Mouse (Mus musculus): ENCODE data around the gene Ugcg. TPM values are rescaled to one million over a fixed set of nuclear protein-coding genes. Genes with fewer than 3 reads are reported as not detected.
"Not testable (repeated sequence)": the region's sequence is repeated elsewhere in the genome, so short reads cannot be mapped to it uniquely, and the experiment has no call there.

Ugcg gene
- total RNA-seq, 2 experiments from 2014 or later: 5.7 to 6.6 TPM

DNA sequence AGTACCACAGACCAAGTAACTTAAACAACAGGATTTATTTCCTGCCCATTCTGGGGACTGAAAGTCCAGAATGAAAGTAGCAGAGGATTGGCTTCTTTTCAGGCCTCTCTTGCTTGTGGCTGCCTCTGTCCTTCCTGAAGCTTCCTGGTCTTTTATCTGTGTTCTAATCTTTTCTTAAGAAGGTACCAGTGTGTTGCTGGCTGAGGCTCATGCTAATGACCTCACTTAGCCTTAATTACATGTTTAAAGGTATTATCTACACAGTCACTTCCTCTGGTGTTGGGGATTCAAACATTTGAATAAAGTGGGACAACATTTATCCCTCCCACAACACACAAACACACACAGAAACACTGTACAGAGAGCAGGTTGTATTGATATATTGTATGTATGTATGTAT, 59.0 kb downstream of the Ugcg start:
- intact Hi-C loops (cut with DNase I): loop anchor here (10.0 kb wide), 1 partner anchor 143 kb away; no protein-coding TSS in a partner anchor
- no peak for DNase-seq

DNA sequence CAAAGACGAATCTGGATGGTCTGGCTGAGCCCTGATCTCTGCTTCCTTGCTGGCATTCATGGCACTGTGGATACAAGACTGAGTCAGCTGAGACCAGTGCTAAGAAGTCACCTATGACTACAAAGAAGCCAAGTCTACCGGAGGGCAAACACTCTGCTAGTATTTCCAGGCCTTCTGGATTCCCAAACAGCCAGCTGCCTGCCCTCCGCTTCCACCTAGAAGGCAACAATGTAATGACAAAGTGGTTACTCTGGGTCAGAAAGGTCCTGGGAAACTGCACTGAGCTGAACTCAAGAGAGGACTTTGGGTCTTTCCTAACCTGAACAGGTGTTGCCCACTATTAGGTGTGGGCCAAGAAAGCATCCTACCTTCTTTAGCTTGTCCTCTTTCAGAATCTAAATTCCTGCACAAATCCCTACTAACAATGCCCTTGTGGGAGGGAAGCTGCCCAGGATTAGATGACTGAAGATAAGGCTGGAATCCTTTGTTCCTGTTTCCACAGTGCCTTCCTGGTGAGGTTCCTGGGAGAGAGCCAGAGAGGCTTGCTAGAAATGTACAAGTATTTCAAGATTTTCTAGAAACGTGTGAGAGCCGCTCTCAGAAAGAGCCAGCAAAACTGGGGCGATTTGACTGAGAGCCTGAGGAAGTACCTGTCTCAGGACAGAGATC, 63.5 kb downstream of the Ugcg start:
- intact Hi-C loops (cut with DNase I): no loop called here
- no peak for DNase-seq

DNA sequence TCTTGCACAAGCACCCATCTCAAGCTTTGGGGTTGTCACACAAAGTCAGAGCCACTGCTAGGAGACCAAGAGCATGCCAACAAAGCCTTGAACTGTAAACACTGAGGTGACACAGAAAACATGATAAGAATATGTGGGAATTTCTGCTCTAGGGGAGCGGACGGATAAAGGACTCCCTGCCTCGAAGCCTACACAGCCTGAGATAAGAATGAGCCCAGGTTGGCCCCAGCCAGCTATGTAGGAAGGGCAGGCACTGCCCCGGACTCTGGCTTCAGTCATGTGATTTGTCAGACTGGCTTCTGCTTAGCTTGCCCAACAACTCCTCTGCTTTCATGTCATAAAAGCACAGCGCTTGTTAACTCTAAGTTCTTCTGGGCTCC, 64.0 kb downstream of the Ugcg start:
- intact Hi-C loops (cut with DNase I): no loop called here
- DNase-seq: no peak

DNA sequence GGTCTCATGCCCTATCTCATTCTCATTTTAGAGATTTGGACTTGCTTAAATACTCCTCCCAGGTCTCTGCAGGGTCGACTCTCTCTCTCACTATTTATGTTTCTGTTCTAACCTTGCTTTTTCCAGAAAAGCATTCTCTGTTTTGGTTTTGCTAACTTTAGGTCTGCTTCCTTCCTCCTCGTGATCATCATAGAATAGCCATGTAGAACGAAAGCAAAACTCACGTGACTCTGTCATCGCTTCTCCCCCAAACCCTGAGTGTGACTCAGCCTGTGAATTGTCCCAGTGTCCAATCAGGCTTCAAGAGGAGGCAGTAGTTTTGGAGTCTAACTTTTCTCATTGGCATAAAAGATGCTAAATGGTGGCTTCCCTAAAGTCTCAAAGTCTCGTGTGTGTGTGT, 65.3 kb downstream of the Ugcg start:
- intact Hi-C loops (cut with DNase I): no loop called here
- DNase-seq: no peak

DNA sequence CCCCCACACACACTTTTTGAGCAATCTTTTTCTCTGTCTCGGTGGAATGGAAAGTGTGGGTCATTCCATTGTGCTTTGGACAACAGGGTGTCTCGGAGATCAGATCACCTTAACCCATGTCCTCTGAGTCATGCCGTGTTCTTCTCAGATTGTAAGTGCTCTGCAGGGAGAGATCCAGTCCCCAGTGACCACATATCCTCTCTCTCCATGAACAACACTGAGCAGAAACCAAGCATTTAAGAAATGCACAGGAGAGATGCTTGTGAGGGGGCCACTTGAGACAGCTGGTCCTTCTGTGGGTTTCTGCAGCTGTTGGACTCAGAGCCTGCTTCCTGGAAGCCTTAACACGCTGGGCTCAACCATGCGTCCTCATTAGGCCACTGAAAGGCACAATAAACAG, 66.9 kb downstream of the Ugcg start:
- intact Hi-C loops (cut with DNase I): no loop called here
- DNase-seq: no peak

DNA sequence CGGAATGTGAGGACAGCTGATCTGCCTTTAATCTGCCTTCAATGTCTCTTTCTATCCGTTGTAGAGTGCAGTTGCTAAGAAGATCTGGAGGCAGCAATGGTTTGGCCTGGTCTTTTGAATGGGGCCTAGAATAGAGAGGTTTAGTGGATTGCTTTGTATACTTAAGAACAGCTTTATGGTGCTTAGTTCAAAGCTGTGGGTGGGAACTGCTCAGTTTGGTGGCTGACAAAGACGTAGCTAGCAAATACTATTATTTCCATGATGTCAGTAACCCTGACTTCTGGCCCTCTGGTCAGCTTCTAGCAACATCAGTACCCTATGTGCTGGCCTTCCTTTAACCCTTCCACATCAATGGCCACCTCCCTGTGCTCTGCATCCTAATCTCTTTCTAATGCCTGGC, 68.8 kb downstream of the Ugcg start:
- intact Hi-C loops (cut with DNase I): no loop called here
- DNase-seq: no peak

DNA sequence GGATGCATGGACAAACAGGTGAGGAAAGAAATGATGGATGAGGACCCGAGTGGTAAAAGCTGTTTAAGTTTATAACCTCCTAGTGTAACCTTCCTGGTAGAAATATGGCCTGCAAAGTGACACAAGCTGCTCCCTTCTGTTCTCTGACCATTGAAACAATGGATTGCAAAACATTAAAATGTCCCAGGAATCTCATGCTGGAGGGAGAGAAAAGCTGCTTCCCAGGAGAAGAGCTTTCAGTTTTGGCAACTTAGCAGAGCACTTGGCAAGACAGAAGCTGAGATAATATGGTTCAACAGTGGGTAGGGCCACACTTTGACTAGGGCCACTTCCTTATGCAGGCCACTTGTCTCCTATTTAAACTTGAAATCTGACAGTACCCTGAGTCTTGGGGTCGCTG, 69.7 kb downstream of the Ugcg start:
- intact Hi-C loops (cut with DNase I): no loop called here

DNA sequence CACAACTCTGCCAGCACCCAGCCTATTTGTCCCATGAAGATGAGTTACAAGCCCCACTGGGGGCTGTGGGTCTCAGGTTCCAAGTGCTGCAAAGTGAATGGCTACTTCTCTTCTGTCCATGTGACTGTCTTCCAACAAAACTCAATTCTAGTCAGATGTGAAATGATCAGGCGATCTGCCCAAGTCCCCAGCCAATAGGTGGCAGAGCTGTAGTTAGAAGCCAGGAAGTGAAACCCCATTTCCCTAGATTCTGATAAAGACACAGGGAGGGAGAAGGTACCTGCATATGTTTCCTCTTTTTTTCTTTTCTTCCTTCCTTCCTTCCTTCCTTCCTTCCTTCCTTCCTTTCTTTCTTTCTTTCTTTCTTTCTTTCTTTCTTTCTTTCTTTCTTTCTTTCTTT, 70.7 kb downstream of the Ugcg start:
- no peak for DNase-seq
- intact Hi-C loops (cut with DNase I): loop anchor here (5.0 kb wide), 2 partner anchors 77 to 163 kb away; no protein-coding TSS in a partner anchor

More for the DNA sequence above, 69.7 kb downstream of the Ugcg start:
- no peak for DNase-seq

DNA sequence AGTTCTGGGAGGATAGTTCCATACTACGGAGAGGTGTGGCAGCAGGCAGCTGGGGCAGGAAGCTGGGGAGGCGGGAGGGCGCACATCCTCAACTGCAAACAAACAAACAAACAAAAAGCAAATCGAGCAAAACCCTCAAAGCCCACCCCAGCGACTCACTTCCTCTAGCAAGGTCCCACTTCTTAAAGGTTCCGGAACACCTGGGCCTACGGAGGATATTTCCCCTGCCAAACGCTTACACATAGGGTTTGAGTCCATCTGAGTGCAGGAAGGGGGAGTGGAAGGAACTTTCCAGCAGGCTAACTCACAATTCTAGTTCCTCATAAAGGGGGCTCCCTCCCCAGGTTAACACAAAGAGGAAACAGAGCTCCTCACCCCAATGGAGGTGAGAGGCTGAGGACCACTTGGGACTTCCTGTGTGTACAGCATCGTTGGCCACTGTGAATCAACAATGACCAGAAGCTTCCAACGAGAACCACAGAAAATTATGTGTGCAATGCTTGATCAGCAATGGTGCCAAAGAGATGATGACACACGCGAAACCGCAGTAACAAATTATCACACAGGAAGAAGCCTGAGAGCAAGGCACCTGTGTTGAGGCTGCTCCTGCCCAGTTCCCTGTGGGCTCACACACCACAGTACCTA, 71.9 kb downstream of the Ugcg start:
- intact Hi-C loops (cut with DNase I): loop anchor here (5.0 kb wide), 2 partner anchors 76 to 164 kb away; no protein-coding TSS in a partner anchor
- DNase-seq: no peak

DNA sequence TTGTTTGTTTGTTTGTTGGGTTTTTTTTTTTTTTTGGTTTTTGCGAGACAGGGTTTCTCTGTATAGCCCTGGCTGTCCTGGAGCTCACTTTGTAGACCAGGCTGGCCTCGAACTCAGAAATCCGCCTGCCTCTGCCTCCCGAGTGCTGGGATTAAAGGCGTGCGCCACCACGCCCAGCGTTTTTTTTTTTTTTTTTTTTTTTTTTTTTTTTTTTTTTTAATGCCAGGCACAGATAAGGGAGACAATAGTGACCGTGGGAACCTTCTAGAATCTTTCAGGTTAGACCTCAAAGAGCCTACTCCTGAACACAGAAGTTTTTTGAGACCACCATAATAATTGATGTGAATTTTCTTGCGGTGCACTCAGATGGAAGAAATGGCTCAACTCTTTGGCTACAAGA, 72.5 kb downstream of the Ugcg start:
- intact Hi-C loops (cut with DNase I): loop anchor here (5.0 kb wide), 2 partner anchors 76 to 164 kb away; no protein-coding TSS in a partner anchor
- DNase-seq: not testable (repeated sequence)

DNA sequence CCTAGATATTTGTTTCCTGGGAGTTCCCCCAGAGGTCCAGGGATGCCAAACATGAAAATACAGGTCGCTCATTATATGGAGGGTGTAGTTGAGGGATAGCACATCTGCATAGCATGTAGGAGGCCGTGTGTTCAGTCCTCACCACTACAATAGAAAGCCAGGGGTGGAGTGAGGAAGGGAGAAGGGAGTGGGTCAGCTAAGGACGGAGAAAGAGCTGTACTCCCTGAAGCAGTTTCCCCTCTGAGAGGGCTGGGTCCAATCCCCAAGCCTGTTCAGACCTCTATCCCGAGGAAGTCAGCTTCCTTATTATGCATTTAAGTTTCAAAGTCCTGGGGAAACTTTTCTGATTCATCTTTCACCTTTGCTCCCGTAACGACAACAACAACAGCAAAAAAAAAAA, 73.1 kb downstream of the Ugcg start:
- intact Hi-C loops (cut with DNase I): loop anchor here (5.0 kb wide), 2 partner anchors 75 to 165 kb away; no protein-coding TSS in a partner anchor
- DNase-seq: no peak

DNA sequence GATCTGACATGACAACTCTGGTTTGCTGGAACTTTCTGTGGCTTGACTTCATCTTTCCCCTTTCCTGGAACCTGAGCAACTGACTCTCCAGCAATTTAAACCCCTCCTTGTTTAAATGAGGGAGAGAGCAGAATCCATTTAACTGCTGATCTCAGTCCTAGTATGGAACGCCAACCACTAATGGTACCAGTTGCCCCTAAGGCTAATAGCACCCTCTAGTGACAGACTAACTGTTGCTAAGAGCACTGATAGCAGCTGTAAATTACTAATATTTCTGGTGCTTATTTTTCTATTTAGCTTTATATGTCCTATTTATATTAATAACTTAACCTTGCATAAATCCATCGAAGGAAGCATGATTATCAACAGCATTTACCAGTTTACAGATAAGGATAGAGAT, 74.4 kb downstream of the Ugcg start:
- intact Hi-C loops (cut with DNase I): loop anchor here (5.0 kb wide), 2 partner anchors 74 to 166 kb away; no protein-coding TSS in a partner anchor
- DNase-seq: no peak

DNA sequence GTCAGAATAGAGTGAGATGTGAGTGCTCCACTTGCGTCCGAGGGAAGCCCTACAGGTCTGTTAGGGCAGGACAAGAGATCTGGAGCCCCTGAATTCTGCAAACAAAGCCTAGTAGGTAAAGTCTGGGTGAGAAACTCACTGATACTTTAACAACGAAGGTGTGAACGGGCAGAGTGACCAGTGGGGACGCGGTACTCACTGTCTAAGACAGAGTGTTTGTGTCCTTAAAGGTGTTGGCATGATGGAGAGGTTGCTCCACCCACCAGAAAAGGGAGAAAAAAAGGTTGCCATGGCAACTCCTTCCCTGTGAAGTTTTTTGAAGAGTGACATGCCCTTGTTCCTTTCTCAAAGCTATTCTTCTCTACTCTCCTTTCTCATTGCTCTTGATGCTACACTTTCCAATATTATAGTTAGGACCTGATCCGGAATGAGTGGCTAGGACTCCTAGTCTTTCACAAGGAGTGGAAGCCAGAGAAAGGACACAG, 75.6 kb downstream of the Ugcg start:
- DNase-seq: no peak
- intact Hi-C loops (cut with DNase I): loop anchor here (5.0 kb wide), 2 partner anchors 73 to 167 kb away; no protein-coding TSS in a partner anchor

DNA sequence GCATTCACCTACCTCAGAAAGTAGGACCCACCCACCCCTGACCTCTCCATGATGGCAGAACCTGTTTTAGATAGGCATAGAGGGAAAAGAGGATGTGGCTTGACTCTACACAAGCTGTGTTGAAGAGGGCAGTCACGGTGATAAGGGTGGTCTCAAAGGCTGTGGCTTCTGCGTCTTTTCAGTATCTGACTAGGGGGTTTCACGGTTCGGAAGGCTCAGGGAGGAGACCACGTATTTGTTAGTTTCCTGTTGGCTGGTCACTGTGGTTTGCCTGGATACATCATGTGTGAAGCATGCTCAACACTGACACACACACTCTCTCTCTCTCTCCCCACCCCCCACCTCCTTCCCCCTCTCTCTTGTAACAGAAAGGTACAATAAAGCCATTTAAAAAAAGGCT, 76.1 kb downstream of the Ugcg start:
- DNase-seq: no peak
- intact Hi-C loops (cut with DNase I): no loop called here

DNA sequence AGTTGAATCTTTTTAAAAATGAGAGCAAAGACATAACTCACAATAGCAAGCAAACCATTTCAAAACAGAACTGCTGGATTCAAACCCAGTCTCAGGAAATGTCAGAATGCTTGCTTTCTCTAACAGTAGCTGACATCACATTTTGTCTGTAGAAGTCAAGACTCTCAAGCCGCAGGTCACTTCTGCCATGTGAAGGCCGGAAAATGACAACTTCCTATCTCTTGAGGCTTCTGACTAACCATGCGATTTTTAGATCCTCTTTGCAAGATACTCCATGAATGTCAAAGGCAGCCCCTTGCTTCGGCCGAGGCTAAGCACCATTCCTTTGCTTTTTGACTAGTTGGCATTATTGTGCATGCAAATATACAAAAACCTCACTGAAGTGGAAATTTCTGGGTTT, 76.6 kb downstream of the Ugcg start:
- no peak for DNase-seq
- intact Hi-C loops (cut with DNase I): no loop called here

Other genes starting within 250 kb of the Ugcg start
- gene Zkscan16, start 245.6 kb upstream of the Ugcg start, total RNA-seq (2021): not detected
- 1 to 10 TPM; 1.6 to 1.9 TPM for gene Ptgr1, start 202.1 kb upstream of the Ugcg start, total RNA-seq (2021)
- gene Dnajc25, start 194.2 kb upstream of the Ugcg start, total RNA-seq (2021): 10 to 100 TPM in 1 of 2 experiments, 1 to 10 TPM in 1; 9.8 to 10.7 TPM
- 1 to 10 TPM in 1 of 2 experiments, not detected in 1; 2.9 TPM for gene Gm20503, start 186.0 kb upstream of the Ugcg start, total RNA-seq (2021)
- gene Gng10, start 154.2 kb upstream of the Ugcg start, total RNA-seq (2021): 1 to 10 TPM; 5.5 to 7.7 TPM
- gene AI481877, start 50.3 kb upstream of the Ugcg start, total RNA-seq (2021): not detected
- under 1 TPM; 0.52 to 0.71 TPM for gene Susd1, start 249.4 kb downstream of the Ugcg start, total RNA-seq (2021)